Mouse (Mus musculus) embryo, embryonic 10.5 days (tissue): Measurements from ENCODE around the gene Abhd6.

Source experiments
- DNase-seq: peaks from one replicate; pipeline ENCODE4 v3.0.0-alpha.2; 2015; ENCODE audit warnings: low spot score

Abhd6 gene

DNA sequence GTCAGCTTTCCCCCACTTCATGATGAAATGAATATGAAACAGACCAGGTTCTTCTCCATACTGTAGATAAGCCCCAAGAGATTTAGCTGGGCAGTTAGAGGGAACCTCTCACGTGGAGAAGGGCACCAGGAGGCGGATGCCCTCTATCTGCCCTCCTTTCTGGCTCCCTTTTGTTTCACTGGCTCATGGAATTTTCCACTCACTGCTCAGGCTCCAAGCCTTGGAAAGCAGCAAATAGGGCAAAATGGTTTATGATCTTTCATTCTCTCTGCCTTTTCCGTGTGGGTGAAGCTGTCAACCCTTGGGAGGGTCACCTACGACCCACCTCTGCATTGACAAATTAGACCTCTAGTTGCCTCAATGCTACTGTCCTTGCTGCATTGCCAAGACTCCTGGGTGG is 27.8 kb downstream of the Abhd6 start:
- no peak for DNase-seq

DNA sequence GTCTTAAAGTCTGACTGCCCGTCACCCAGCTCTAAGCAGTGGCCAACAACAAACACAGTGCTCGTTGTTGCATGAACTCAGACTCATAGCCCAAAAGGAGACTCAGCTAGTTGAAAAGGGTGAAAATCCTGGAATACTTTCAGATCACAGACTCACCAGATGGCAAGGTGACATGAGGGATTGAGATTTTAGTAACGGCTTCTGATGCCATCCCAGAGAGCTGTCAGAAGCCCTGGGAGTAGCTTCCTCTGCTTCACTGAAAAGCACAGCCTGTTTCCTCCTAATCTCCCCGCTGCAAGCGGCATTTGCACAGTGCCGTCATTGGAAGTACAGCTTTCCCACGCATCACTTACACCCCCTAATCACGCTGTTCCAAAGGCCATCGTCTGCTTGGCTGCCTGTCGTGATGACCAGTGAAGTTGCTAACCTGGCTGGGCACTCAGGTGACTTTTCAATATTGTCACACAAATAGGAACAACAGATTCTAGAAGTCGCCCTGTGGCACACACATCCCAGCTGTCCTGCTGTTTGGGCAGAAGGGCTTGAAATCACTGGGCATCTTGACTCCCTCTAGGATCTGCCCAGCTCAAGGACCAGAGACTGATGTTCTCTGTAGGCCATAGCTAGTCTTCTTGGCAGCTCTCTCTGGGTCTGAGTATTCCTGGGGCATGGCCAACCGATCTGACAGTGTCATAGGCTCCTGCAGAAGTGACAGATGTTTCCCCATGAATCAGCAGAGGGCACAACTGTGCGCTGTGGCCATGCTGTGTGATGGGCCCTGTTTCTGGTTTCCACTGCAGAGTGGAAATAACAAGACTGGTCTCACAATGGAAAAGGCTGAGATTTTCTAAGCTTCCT is 29.6 kb downstream of the Abhd6 start:
- no peak for DNase-seq

GRCm38 (mm10) chr14:8034561-8034960 is 31.9 kb downstream of the Abhd6 start:
- no peak for DNase-seq

GRCm38 (mm10) chr14:8035951-8036350 is 33.2 kb downstream of the Abhd6 start:
- no peak for DNase-seq

DNA sequence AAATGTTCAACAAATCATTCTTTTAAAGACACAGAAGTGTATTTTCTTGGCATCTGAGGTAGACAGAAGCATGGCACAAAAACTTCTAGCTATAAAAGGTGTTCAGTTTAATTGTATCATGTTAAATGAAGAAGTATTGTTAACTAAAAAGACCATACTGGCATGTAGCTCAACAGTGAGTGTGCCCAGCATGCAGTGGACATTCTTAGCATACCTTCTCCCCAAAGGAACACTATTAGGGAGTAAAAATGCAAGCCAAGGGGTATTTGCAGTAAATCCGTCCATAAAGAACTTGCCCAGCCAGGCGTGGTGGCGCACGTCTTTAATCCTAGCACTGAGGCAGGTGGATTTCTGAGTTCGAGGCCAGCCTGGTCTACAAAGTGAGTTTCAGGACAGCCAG is 33.7 kb downstream of the Abhd6 start:
- no peak for DNase-seq

GRCm38 (mm10) chr14:8038150-8038549 is 35.4 kb downstream of the Abhd6 start:
- no peak for DNase-seq

- no peak for DNase-seq
Observed at GRCm38 (mm10) chr14:8038791-8039448, 36.2 kb downstream of the Abhd6 start.

- DNase-seq: no peak
Observed at GRCm38 (mm10) chr14:8040179-8040578, 37.5 kb downstream of the Abhd6 start.

- no peak for DNase-seq
Observed at GRCm38 (mm10) chr14:8040911-8041678, 38.4 kb downstream of the Abhd6 start.

DNA sequence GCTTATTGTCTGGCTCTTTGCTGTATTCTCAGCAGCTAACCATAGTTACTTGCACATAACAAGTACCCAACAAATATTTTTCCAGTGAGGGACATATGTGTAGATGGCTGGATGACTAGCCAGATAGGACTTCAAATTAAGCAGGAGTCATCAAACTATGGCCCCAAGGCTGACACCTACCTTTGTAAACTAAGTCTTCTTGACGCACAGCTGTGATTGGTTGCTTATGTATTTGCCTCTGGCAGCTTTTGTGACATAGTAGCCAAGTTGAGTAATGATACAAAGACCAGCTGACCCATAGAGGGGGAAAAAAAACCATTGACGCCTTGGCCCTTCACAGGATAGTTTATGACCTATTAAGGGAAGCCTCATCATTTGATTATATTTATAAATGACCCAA is 39.4 kb downstream of the Abhd6 start:
- DNase-seq: no peak

DNA sequence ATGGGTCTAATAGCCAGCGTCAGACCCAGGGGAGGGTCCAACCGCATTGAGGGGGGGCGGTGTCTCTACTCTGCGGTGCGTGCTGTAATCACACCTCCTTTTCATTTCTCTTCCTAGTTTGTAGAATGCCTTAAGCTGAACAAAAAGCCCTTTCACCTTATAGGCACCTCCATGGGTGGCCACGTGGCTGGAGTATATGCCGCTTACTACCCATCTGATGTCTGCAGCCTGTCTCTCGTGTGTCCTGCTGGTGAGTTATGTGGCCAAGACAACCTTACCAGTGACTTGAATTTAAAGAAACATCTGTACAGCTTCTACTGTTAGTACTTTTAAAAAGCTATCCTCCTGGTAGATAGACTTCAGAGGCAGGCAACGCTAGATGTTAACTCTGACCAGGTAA is 39.9 kb downstream of the Abhd6 start:
- DNase-seq: no peak

DNA sequence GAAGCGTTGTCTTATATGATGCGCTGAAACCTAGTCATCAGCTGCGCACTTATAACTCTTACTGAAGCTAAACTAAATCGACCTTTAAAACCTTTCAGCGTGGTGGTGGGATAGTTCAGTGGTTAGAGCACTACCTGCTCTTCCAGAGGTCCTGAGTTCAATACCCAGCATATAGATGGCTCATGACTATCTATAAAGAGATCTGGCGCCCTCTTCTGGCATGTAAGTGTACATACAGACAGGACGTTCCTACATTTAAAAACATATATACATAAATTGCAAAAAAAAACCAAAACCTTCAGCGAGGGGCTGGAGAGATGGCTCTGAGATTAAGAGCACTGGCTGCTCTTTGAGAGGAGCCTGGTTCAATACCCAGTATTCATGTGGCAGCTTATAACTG is 41.6 kb downstream of the Abhd6 start:
- DNase-seq: peak; percentile 71

DNA sequence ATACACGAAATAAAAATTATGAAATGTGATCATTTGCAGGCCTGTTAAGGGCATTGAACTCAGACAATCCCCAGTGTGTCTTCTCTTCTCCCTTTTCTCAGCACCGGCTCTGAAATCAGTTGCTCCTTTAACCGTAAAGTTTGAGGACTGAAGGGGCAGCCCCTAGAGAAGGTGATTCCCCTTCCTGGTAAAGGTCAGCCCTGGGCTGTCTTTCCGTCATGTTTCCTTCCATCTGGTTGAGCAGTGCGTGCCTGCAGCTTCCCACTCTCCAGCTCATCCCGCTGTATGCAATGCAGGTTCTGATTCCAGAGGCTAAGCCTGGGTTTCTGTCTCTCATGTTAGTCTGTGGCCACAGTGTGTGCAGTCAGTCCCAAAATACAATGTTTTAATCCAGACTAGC is 42.1 kb downstream of the Abhd6 start:
- no peak for DNase-seq

DNA sequence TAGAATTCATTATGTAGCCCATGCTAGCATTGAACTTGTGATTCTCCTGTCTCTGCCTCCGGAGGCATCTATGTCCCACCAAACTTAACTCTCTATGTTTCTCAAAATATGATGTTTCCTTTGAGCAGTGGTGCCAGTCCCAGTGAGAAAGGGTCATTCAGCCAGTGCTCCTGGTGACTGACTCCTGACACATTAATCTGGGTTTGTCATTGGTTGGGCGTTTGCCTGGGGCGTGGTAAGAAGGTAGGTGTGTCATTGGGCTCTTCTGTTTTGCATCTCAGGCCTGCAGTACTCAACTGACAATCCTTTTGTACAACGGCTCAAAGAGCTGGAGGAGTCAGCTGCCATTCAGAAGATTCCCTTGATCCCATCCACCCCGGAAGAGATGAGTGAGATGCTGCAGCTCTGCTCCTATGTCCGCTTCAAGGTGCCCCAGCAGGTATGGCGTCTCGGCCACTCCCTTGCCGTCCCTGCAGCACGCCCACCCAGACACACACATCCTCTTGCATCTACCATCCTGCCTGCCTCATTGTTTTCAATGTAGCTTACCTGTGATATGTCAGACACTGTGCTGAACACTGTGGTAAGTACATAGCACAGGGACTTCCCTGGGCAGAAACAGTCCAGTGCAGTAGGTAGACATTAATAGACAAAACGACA is 42.6 kb downstream of the Abhd6 start:
- DNase-seq: no peak

- no peak for DNase-seq
Observed at GRCm38 (mm10) chr14:8046839-8047238, 44.1 kb downstream of the Abhd6 start.

DNA sequence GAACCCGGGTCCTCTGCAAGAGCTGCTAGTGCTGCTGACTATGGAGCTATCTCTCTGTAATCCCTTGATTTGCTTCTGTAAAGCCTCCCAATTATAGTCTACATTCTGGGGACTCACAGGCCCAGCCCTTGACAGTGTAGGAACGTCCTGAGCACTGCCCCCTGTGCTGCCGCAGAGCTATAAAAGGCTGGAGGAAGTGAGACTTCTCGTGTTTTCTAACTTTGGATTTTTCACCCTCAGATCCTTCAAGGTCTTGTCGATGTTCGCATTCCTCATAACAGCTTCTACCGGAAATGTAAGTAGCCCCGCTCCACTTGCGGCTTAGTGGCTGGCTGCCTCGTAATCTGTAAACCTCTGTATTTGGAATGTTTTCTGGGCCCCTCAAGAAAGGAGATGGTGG is 46.6 kb downstream of the Abhd6 start:
- no peak for DNase-seq

DNA sequence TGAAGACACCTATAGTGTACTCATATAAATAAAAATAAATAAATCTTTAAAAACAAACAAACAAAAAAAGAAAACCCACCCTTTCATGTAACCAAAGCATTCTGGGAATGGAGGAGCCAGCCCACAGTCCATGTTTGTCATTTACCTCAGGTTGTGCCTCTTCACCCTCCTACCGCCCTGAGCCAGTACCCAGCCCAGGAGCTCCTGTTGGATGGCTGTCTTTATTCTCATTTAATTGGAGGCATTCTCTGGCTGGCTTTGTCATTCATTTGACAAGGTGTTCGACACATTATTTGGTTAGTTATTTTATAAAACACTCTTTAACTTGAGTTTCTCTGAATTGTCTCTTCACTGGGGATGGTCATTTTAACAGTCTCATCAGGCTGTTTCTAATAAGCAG is 49.2 kb downstream of the Abhd6 start:
- no peak for DNase-seq

DNA sequence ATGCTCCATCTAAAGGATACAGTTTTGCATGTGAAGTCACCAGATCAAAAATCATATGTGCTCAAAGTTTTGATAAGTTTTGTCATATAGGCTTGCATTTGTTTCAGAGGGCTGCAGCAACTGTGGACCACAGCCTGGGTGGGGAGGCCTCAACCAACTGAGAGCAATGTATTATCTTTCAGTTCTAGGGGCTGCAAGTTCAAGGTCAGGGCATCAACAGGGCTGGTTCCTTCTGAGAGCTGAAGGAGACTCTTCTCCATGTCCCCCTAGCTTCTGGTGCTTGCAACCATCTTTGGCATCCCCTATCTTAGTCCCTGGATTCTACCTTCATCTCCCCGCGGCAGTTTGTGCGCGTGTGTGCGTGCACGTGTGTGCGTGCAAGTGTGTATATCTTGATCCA is 50.0 kb downstream of the Abhd6 start:
- DNase-seq: no peak

- no peak for DNase-seq
Observed at GRCm38 (mm10) chr14:8054310-8055102, 51.8 kb downstream of the Abhd6 start.

- no peak for DNase-seq
Observed at GRCm38 (mm10) chr14:8056076-8056475, 53.4 kb downstream of the Abhd6 start.

- no peak for DNase-seq
Observed at GRCm38 (mm10) chr14:8059938-8060337, 57.2 kb downstream of the Abhd6 start.

GRCm38 (mm10) chr14:8062076-8062475 is 59.4 kb downstream of the Abhd6 start:
- peak; percentile 58 for DNase-seq
